Mouse (Mus musculus) E14TG2a.4 (cell line): Measurements from ENCODE around the gene Gm2832.
A peak's percentile ranks its signal among the peaks of the same experiment; 100 is the strongest.
"Not testable (repeated sequence)": the region's sequence is repeated elsewhere in the genome, so short reads cannot be mapped to it uniquely, and the experiment has no call there.

Experiments
- H3K27me3 ChIP-seq: 2 replicates; pipeline ENCODE4 v1.6.1; 2014; ENCODE audit warnings: low read length, control low read depth; ENCODE audit not compliant: insufficient read depth
- H3K36me3 ChIP-seq: 2 replicates; pipeline ENCODE4 v1.6.1; 2014; ENCODE audit warnings: low read length, control low read depth; ENCODE audit not compliant: insufficient read depth
- H3K4me1 ChIP-seq: replicated peaks from 2 replicates; pipeline ENCODE4 v1.6.1; 2014; ENCODE audit warnings: low read depth, low read length, control low read depth
- H3K4me3 ChIP-seq: replicated peaks from 2 replicates; pipeline ENCODE4 v1.5.1; 2014; ENCODE audit warnings: mild to moderate bottlenecking, low read length
- H3K9me3 ChIP-seq: 2 replicates; pipeline ENCODE4 v1.6.1; 2014; ENCODE audit warnings: low read length, control low read depth
- CTCF ChIP-seq: conservative IDR thresholded peaks from 2 replicates; pipeline ENCODE4 v1.5.1; 2014; ENCODE audit warnings: low read length

Gene Gm2832

DNA sequence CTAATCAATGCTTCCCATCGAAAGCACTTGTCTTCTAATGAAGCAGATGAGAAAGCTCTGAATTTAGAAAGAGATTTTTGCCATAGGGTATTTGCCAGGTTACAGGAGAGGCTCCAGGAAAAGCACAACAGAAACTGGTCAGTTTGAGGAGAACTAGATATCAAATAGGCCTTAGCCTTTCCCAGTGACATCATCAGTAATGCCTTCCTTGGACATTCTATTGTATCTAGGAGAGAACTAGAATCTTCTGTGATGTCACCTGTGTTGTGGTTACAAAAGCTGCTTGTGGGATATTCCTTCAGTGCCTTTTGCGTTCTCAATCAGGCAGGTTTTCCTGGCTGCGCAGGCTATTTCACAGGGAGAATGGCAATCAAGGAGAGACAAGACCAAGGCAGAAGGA is at the start of gene Gm2832:
TSS of gene Gm2832 (plus strand) at position 301 of the 400 bp plus-strand sequence.
- not testable (repeated sequence) for H3K36me3 ChIP-seq, H3K27me3 ChIP-seq, H3K9me3 ChIP-seq, H3K4me3 ChIP-seq, H3K4me1 ChIP-seq

DNA sequence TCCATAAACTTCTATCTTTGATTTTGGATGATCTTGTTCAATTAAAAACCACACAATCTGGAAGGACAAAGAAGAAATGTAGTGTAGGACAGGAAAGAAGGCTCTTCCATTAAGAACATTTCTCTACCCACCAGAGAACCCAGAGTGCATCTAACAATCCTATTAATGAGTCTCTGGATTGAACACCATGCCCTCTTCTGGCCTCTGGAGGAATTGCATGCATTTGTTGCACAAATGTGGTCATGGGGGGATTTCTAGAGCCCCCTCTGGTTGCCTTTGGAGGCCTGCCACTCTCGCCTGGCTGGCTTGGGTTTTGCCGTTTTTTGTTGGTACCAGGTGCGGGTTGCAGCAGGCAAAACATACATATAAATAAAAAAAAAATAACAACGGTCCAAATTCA is 15.3 kb upstream of the Gm2832 start:
- not testable (repeated sequence) for H3K36me3 ChIP-seq, H3K4me3 ChIP-seq, H3K27me3 ChIP-seq, H3K4me1 ChIP-seq, H3K9me3 ChIP-seq

DNA sequence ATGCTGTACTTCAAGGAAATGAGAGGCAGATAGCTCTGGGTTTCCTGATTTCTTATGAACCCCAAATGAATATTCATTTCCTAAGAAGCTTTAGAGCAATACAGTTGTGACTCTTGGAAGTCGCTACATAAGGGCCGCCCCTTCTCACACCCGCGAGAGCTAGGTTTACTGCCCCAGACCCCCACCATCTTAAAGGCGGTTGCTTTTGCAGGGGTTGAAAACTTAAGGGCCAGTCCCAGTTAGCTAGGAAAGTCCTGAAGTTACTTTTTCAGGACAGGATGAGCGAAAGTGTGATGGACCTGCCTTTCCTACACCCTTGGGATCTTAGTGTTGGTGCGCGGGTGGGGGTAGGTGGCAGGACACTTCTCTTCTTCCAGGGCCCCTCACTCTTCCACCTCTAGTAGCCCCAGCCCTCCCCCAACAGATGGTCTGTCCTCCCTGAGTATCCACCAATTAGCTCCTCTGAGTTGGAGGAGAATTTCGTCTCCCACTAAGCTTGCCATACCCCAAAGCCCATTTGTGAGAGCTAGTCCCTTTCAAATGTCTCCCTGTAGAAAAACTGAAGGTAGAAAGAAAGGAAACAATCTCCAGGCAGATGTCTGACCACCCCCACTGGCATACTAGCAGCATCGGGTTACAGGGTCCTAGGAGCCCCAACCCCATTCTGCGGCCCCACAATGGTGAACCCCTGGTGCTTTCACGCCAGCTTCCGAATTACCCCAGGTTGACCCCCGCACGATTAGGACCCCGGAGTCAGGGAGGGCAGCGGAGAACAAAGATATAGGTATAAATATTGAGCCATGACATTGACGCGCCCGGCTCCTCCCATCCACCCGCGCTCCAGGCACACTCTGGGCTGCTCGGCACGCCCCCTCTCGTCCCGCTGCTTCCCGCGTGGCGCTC is 14.5 kb upstream of the Gm2832 start:
- not testable (repeated sequence) for H3K4me1 ChIP-seq, H3K36me3 ChIP-seq, H3K27me3 ChIP-seq, H3K9me3 ChIP-seq
- H3K4me3 ChIP-seq = peak overlapping the region; percentile 51

DNA sequence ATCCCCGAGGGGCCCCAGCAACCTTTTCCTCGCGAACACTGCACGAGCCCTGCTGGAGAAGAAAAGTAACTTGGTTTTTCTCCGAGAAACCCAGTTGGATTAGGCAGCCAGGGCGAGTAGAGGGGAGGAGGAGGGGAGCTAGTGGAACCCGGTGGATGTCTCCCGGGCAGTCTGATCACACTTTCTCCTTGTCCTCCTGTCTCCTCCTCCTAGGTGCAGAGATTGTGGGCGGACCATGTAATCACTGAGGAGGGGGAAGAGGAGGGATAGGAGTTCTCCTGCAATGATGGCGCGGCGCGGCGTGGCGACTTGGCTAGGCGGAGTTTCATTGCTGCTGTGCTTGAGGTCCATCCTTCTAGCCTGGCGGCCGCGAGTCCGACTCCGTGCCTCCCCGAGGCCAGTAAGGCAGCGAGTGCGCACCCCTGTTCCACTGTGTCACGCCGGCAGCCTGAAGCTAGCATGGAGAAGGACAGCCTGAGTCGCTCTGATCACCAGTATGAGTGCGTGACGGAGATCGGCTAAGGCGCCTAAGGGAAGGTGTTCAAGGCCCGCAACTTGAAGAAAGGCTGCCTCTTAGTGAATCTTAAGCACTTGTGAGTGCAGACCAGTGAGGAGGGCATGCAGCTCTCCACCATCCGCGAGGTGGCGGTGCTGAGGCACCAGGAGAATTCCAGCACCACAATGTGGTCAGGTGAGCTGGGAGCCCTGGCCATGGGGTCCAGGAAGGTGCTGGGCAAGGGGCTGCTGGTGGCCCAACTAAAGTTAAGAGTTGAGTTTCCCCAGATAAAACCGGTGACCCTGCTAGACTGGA is 13.6 kb upstream of the Gm2832 start:
- H3K27me3 ChIP-seq, H3K9me3 ChIP-seq, H3K36me3 ChIP-seq, H3K4me1 ChIP-seq: not testable (repeated sequence)
- peak overlapping the region; percentile 51 for H3K4me3 ChIP-seq
- peak; percentile 10 for TF ChIP-seq CTCF

DNA sequence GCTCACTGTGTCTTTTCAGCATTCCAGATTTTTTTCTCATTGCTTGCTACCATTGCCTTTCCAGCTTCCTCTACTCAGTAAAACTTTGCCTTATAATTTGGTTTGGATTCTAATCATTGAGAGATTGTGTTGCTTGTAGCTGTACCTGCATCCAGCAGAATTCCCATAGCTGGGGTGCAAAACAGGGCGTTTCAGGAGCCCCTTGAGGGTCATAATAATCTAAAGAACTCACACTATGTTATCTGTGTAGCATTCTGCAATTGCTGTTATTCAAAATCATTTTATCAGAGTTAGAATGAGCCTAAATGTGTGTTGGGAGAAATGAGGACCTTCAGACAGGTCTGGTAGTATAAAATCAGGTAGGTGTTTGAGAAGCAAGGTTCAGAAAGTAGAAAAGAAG is 7.4 kb downstream of the Gm2832 start:
- H3K36me3 ChIP-seq, H3K4me1 ChIP-seq, H3K9me3 ChIP-seq, H3K4me3 ChIP-seq, H3K27me3 ChIP-seq: not testable (repeated sequence)
